Mouse (Mus musculus): Measurements from ENCODE around the gene Sfxn1. TPM values are rescaled to one million over a fixed set of nuclear protein-coding genes. Genes with fewer than 3 reads are reported as not detected.
A peak's percentile ranks its signal among the peaks of the same experiment; 100 is the strongest.

Gene Sfxn1
- total RNA-seq, 2 experiments from 2014 or later = 44.6 to 46.4 TPM

DNA sequence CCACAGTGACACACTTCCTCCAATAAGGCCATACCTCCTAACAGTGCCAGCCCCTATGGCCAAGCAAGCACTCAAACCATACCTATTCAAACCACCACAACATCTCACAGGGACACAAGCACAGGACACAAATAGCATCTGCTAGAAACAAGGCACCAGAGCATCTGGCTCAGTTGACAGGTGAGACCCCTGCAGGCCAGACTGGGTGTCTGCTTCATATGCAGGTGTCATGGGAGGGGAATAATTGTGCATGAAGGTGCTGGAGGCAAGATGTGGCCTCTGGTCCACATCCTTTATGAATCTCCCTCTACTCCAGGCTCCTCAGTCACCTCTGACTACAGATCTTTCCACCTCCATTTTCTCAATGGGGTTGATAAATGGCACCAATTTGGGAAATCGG is 80.8 kb downstream of the Sfxn1 start:
- intact Hi-C loops (cut with DNase I) = no loop called here
- no peak; the same call in 1 of the 2 replicates for TF ChIP-seq CTCF (IDR thresholded peaks at IDR 0.05)
- no peak overlapping the region for H3K27ac ChIP-seq
- H3K4me3 ChIP-seq = no peak overlapping the region
- DNase-seq (ENCODE audit: extremely low spot score in 1 of 2, low spot score in 2 of 2) = no peak

GRCm38 (mm10) chr13:54152911-54153310 is 81.2 kb downstream of the Sfxn1 start:
- DNase-seq (ENCODE audit: extremely low spot score in 1 of 2, low spot score in 2 of 2) = no peak
- H3K27ac ChIP-seq = no peak overlapping the region
- TF ChIP-seq CTCF (IDR thresholded peaks at IDR 0.05) = no peak
- intact Hi-C loops (cut with DNase I) = no loop called here
- H3K4me3 ChIP-seq = no peak overlapping the region

DNA sequence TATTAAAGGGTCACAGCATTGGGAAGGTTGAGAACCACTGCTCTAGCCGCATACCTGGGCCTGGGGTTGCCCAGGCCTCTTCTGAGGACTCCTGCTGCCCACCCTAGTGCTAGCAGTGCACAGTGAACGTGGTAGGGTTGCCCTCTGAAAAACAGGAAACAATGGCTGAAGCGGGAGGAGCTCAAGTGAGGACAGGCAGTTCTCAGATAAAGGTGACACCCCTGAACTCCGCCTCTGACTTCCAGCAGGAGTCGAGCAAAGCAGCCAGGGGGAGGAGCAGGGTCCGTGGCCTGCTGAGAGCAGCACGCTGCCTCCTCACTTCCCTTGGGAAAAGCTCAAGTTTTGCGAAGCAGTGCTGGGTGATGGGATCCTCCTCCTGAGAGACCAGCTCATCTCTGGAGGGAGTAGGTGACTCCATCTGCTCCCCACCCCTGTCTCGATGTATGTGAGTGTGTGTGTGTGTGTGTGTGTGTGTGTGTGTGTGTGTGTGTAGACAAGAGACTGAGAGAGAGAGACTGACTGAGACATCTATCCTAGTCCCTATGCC is 82.1 kb downstream of the Sfxn1 start:
- intact Hi-C loops (cut with DNase I) = no loop called here
- Histone ChIP-seq H3K27ac (no peak overlapping the region), H3K4me3 (no peak overlapping the region)
- TF ChIP-seq CTCF (IDR thresholded peaks at IDR 0.05) = no peak
- peak in 1 of 2 experiments; percentile 31 for DNase-seq (ENCODE audit: extremely low spot score in 1 of 2, low spot score in 2 of 2)

DNA sequence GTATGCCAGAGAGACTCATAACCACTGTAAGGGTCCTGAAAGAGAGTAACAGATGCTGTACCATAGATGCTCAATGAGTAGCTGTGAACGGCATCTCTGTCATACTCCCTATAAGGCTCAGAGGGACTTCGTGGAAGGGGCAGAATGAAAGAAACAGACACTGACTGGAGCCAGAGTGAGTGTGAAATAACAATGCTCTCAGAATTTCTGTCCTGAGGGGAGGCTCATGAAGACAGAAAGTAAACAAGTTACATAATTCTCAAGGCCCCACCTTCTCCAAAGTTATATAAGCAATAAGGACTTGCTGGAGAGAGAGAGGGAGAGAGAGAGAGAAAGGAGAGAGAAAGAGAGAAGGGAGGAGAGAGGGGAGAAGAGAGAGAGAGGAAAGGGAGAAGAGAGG is 84.2 kb downstream of the Sfxn1 start:
- no peak for DNase-seq (ENCODE audit: extremely low spot score in 1 of 2, low spot score in 2 of 2)
- no peak for TF ChIP-seq CTCF (IDR thresholded peaks at IDR 0.05)

More for the DNA sequence above, 84.2 kb downstream of the Sfxn1 start:
- intact Hi-C loops (cut with DNase I) = no loop called here
- Histone ChIP-seq H3K4me3 (no peak overlapping the region), H3K27ac (0 out of 2 replicates have a peak overlapping the region, but pooled peaks have one; percentile 6)

Other genes starting within 250 kb of the Sfxn1 start
- gene Drd1, start 16.2 kb upstream of the Sfxn1 start, total RNA-seq (2021) = 10 to 100 TPM; 30.0 to 34.8 TPM
- gene Hrh2, start 120.3 kb downstream of the Sfxn1 start, total RNA-seq (2021) = 10 to 100 TPM; 14.6 to 17.5 TPM

All from left cerebral cortex, adult 2 months (tissue).